Mouse (Mus musculus) heart, postnatal 0 days (tissue): ENCODE measurements around the gene 2310033P09Rik.

Source experiments
- CTCF ChIP-seq: IDR thresholded peaks from 2 replicates; pipeline ENCODE4 v1.5.1; 2016; ENCODE audit warnings: antibody characterized with exemption, control low read depth, low read depth
- EP300 ChIP-seq: IDR thresholded peaks from 2 replicates; pipeline ENCODE4 v1.6.1; 2016; ENCODE audit warnings: antibody characterized with exemption, low read depth

DNA sequence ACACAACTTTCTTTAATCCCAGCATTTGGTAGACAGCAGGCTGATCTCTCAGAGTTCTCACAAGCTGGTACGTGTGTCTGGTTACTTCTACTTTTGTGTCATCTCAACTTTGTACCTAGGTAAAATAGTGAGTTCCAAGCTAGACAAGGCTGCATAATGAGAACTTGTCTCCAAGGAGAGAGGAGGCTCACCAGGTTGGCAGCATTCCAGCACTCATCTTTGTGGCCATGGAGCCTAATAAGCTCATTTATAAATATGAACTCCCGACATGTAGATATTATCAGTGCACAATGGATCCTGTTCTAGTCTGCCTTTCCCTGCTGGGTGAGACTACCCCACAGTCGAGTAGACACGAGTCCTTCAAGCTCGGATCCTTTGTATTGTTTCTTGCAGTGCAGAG lies 1.5 kb downstream of the 2310033P09Rik start:
- no peak for TF ChIP-seq EP300
- no peak for TF ChIP-seq CTCF
